Mouse (Mus musculus): Measurements from ENCODE around the gene Tcf7l2.

DNA sequence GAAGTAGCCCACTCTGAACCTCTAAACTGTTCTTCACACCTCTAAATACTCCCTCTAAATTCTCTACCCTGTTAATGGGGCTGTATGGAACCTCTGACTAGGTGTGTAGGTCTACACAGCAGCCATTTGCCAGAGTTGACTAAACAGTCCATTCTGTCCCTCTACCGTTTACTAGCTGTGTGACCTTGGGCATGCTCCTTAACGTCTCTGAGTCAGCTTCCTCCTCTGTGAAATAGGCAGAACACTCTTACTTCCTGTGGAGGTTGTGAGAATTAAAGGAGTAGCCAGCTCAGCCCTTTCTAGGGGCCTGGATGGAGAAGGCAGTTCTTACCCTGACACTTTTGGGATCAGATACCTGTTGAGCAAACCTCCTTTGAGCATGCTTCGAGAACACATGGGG lies 120.9 kb downstream of the Tcf7l2 start:
- TF ChIP-seq E2F4 (IDR thresholded peaks at IDR 0.05; ENCODE audit: insufficient read depth) (no peak), USF1 (IDR thresholded peaks at IDR 0.05; ENCODE audit: low read depth) (no peak), MAX (IDR thresholded peaks at IDR 0.05; ENCODE audit: low read depth) (no peak), TCF12 (IDR thresholded peaks at IDR 0.05; ENCODE audit: insufficient read depth, poor library complexity, severe bottlenecking) (no peak)
